In the genomic region with DNA sequence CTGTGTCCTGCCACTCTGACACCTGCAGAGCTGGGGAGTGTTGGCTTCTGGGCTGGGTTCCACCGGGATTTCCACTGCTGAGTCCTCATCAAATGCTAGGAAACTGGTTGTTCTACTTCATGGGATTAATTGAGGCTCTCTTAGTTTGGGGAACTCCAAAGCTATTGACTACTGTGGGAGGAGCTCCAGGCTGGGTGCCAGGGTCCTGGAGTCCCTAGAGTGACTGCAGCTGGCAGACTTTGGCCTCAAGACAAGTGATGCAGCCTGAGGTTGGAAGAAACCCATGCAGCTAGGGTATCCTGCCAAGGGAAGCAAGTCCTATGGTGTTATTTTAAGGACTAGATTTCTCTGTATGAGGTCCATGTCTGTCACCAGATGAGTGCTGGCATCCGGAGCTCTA, we compare ENCODE assay signal across 10 mouse cellular contexts. TPM values are rescaled to one million over a fixed set of nuclear protein-coding genes. Genes with fewer than 3 reads are reported as not detected.
A peak's percentile ranks its signal among the peaks of the same experiment; 100 is the strongest.
DNase-seq lines count a peak whose midpoint lies in the region; ATAC-seq lines count a peak whose summit lies in the region.
"Had no signal": no experiment of that assay in that cellular context is flagged by ENCODE, and none has a peak within 500 bp of the region (broad histone marks: within the 10 kb centered on the region; RNA-seq: fewer than 3 reads in every experiment).

No protein-coding gene starts in this region.

- 92% methylated on average over 2 of the region's 2 CpGs for whole genome bisulfite sequencing in hindbrain, embryonic 12.5 days

- no peak overlapping the region for H3K27ac ChIP-seq in hindbrain, embryonic 12.5 days
- H3K27ac ChIP-seq: hindbrain, embryonic 15.5 days; limb, embryonic 13.5 days had no signal

- intact Hi-C loops in gastrocnemius, postnatal 14 days (cut with DNase I; ENCODE audit: low total_unique reads) = no loop called here

- no peaks in the 10 kb centered on the region for H3K9me3 ChIP-seq in hindbrain, embryonic 12.5 days (replicated peaks)
- H3K9me3 ChIP-seq: hindbrain, embryonic 15.5 days; limb, embryonic 13.5 days had no signal

- no peak for ATAC-seq in megakaryocyte-erythroid progenitor cell, adult 5-6 weeks (replicated peaks; ENCODE audit: low FRiP score, low TSS enrichment, poor library complexity, severe bottlenecking)
- ATAC-seq in hindbrain, embryonic 12.5 days (ENCODE audit: low FRiP score) = no peak

- H3K27me3 ChIP-seq in hindbrain, embryonic 12.5 days = peaks cover 98% of the 10 kb centered on the region
- H3K27me3 ChIP-seq: limb, embryonic 13.5 days had no signal

- peak; percentile 17 for DNase-seq in kidney, postnatal 14 days
- DNase-seq in kidney, adult 18-20 months = no peak
- DNase-seq in fat pad, adult 2 months (ENCODE audit: extremely low read depth, low read depth, low spot score) = peak; percentile 1
- DNase-seq in gastrocnemius, postnatal 14 days = peak; percentile 48
- peak; percentile 69 for DNase-seq in lung, postnatal 10 days

- no peaks in the 10 kb centered on the region for H3K4me1 ChIP-seq in hindbrain, embryonic 12.5 days
- H3K4me1 ChIP-seq: limb, embryonic 13.5 days had no signal

- no peaks in the 10 kb centered on the region for H3K36me3 ChIP-seq in hindbrain, embryonic 12.5 days
- H3K36me3 ChIP-seq: hindbrain, embryonic 15.5 days had no signal

- no peak overlapping the region for H3K9ac ChIP-seq in hindbrain, embryonic 12.5 days
- H3K9ac ChIP-seq: hindbrain, embryonic 15.5 days; limb, embryonic 13.5 days had no signal

- H3K4me2 ChIP-seq in hindbrain, embryonic 12.5 days (replicated peaks) = no peak overlapping the region
- H3K4me2 ChIP-seq: hindbrain, embryonic 15.5 days; limb, embryonic 13.5 days had no signal

- H3K4me3 ChIP-seq in hindbrain, embryonic 12.5 days = no peak overlapping the region
- H3K4me3 ChIP-seq: hindbrain, embryonic 15.5 days; limb, embryonic 13.5 days; myocyte had no signal

RNA-seq across cellular contexts. Expression of gene Nkx6-2, which starts 44.1 kb away (rescaled TPM):
- not detected for total RNA-seq in gastrocnemius, postnatal 14 days (2021)
- total RNA-seq in megakaryocyte-erythroid progenitor cell, adult 5-6 weeks (2014; fragmentation: Nextera tagmentation) = not detected in 2 replicates
- not detected in 2 replicates for total RNA-seq in megakaryocyte-erythroid progenitor cell, adult 5-6 weeks (2017)
- 17.9 and 19.1 TPM in 2 replicates for polyA plus RNA-seq in hindbrain, embryonic 12.5 days (2016; fragmentation: Nextera tagmentation; extraction: Ambion mirVana)
- polyA plus RNA-seq: myocyte had no signal
